Mouse (Mus musculus): ENCODE measurements around the gene Olfr513. TPM values are rescaled to one million over a fixed set of nuclear protein-coding genes. Genes with fewer than 3 reads are reported as not detected.

Gene Olfr513
- 0.14 TPM in 1 of 2 replicates, not detected in the other for polyA plus RNA-seq (2014; fragmentation: Nextera tagmentation; extraction: Ambion mirVana)

DNA sequence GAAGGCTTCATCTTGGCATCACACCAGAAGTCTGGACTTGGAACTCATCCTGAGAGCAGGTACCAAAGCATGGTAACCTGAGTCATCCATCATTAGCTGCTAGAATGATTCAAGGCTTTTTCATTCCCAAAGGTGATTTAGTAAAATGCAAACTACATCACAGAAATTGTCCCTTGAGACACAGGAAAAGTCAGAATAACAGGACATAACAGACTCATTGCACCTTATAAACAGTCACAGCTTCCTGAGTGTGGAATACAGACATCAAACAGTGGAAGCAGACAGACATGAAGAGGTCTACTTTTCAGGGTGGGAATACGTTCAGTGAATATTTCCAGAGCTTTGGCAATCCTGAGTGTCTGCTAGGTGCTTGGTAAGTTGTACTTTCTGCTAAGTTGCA is at the start of gene Olfr513:
Olfr513 (plus strand) TSS at position 301 of the 400 bp plus-strand sequence.
- no peak within 1 kb of the TSS for H3K4me2 ChIP-seq (ENCODE audit: low read depth, low read length)
- WGBS = 65% methylated on average over 1 of the region's 1 CpGs

DNA sequence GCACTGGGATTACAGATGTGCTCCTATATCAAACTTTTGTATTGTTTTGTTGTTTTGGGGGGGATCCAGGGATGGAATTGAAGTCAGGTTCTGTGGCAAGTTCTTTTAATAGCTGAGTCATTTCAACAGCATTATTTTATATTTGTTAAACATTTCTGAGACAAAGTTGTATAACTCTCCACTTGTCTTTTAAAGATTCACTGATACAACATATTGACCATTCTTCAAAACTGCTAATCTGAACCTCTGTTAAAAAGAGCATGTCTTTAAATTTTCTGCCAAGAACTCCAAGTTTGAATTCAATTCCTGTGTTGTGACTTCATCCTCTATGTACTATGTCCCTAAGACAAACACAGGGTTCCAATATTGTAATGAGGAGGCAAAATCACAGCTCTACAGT is 37.8 kb upstream of the Olfr513 start, which contains the start of gene Olfr512:
Olfr512 (plus strand) TSS at position 301 of the 400 bp plus-strand sequence.
- ATAC-seq (ENCODE audit: low read depth) = no peak
- H3K36me3 ChIP-seq (ENCODE audit: control insufficient read depth, insufficient read depth, low read length) = no peaks in the 10 kb centered on the region
- H3K27me3 ChIP-seq (replicated peaks; ENCODE audit: control insufficient read depth, insufficient read depth, low read length) = no peaks in the 10 kb centered on the region
- H3K27ac ChIP-seq (replicated peaks; ENCODE audit: low read depth, low read length) = no peak within 1 kb of the TSS
- no peak within 1 kb of the TSS for H3K4me2 ChIP-seq (ENCODE audit: low read depth, low read length)
- H3K4me1 ChIP-seq (ENCODE audit: control insufficient read depth, insufficient read depth, low read length) = no peaks in the 10 kb centered on the region
- no peaks in the 10 kb centered on the region for H3K9me3 ChIP-seq (ENCODE audit: control insufficient read depth, low read length)
- H3K9ac ChIP-seq (ENCODE audit: low read depth, low read length) = no peak within 1 kb of the TSS
- DNase-seq (ENCODE audit: low spot score) = no peak
- no peak within 1 kb of the TSS for H3K4me3 ChIP-seq (ENCODE audit: low read depth, low read length)

More for the DNA sequence above, at the start of gene Olfr513:
- Histone ChIP-seq H3K27ac (replicated peaks; ENCODE audit: low read depth, low read length) (no peak within 1 kb of the TSS), H3K36me3 (ENCODE audit: control insufficient read depth, insufficient read depth, low read length) (no peaks in the 10 kb centered on the region), H3K4me3 (ENCODE audit: low read depth, low read length) (no peak within 1 kb of the TSS), H3K9ac (ENCODE audit: low read depth, low read length) (no peak within 1 kb of the TSS), H3K9me3 (ENCODE audit: control insufficient read depth, low read length) (no peaks in the 10 kb centered on the region), H3K4me1 (ENCODE audit: control insufficient read depth, insufficient read depth, low read length) (no peaks in the 10 kb centered on the region), H3K27me3 (replicated peaks; ENCODE audit: control insufficient read depth, insufficient read depth, low read length) (no peaks in the 10 kb centered on the region)
- no peak for ATAC-seq (ENCODE audit: low read depth)
- no peak for DNase-seq (ENCODE audit: low spot score)

DNA sequence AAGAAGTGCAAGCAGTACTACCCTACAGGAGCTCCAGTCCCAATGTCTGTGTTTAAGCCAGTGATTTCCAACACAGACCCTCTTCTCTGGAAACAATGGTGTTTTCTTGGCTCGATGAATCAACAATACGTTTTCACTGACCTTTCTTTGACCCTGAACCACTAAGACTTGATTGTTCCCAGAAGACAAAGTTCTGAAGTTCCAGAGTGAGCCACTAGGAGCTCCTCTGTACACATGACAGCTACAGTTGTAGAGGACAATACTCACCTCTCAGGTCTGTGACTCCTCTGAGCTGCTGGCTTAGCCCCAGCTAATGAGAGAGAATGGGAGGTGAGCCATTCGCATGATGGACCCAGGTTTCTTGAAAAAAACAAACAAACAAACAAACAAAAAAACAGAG is 9.6 kb downstream of the Olfr513 start:
- WGBS = 30% methylated on average over 3 of the region's 3 CpGs
- H3K4me2 ChIP-seq (ENCODE audit: low read depth, low read length) = no peak overlapping the region
- H3K27me3 ChIP-seq (replicated peaks; ENCODE audit: control insufficient read depth, insufficient read depth, low read length) = no peaks in the 10 kb centered on the region
- no peak overlapping the region for H3K9ac ChIP-seq (ENCODE audit: low read depth, low read length)
- no peak overlapping the region for H3K4me3 ChIP-seq (ENCODE audit: low read depth, low read length)
- no peaks in the 10 kb centered on the region for H3K36me3 ChIP-seq (ENCODE audit: control insufficient read depth, insufficient read depth, low read length)
- H3K9me3 ChIP-seq (ENCODE audit: control insufficient read depth, low read length) = no peaks in the 10 kb centered on the region
- DNase-seq (ENCODE audit: low spot score) (peak; percentile 20), ATAC-seq (ENCODE audit: low read depth) (no peak)
- H3K4me1 ChIP-seq (ENCODE audit: control insufficient read depth, insufficient read depth, low read length) = no peaks in the 10 kb centered on the region
- H3K27ac ChIP-seq (replicated peaks; ENCODE audit: low read depth, low read length) = no peak overlapping the region

DNA sequence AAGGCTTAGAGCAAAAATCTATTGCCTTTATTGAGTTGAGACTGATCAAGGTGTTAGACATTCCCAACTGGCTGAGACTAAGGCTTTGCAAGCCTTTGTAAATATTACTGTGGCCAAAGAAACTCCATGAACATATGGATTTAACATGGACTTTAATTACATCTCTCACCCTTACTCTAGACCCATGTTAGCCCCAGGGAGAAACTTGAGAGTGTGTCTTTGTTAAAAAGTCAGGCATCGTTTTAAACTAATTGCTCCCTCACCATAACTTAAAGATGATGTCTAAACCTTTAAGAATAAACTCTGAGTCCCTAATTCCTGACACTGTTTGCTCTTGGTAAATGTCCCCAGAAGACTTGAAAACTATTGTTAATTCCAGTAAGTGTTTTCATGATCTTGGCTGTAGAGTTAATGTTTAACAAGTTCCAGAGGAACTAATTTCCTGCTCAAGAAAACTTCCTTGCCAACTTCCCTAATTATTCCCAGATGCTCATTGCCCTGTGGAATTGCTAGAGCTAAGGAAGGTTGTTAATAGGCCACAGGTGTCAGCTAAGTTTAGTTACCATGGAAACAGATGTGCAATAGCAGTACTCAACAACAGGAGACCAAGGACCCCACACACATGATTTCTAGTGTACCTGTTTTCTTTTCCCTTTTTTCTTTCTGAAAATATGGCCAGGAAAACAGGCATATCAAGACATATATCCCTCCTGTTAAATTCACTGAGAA is 46.6 kb downstream of the Olfr513 start:
- Histone ChIP-seq H3K27ac (replicated peaks; ENCODE audit: low read depth, low read length) (peak overlapping the region; percentile 39; the same call in 1 of the 2 replicates), H3K4me2 (ENCODE audit: low read depth, low read length) (no peak overlapping the region), H3K36me3 (ENCODE audit: control insufficient read depth, insufficient read depth, low read length) (no peaks in the 10 kb centered on the region), H3K9me3 (ENCODE audit: control insufficient read depth, low read length) (no peaks in the 10 kb centered on the region), H3K9ac (ENCODE audit: low read depth, low read length) (no peak overlapping the region), H3K4me1 (ENCODE audit: control insufficient read depth, insufficient read depth, low read length) (peaks cover 4% of the 10 kb centered on the region; the same call in 1 of the 2 replicates), H3K27me3 (replicated peaks; ENCODE audit: control insufficient read depth, insufficient read depth, low read length) (no peaks in the 10 kb centered on the region), H3K4me3 (ENCODE audit: low read depth, low read length) (no peak overlapping the region)
- ATAC-seq (ENCODE audit: low read depth) (peak; percentile 94), DNase-seq (ENCODE audit: low spot score) (peak; percentile 85)
- WGBS = 0% methylated on average over 1 of the region's 1 CpGs

Other genes with a start within 250 kb of the Olfr513 start
- 0.07 TPM in 1 of 2 replicates, not detected in the other for gene Olfr502, start 225.9 kb upstream of the Olfr513 start, polyA plus RNA-seq (2014; fragmentation: Nextera tagmentation; extraction: Ambion mirVana)
- gene Olfr503, start 206.4 kb upstream of the Olfr513 start, polyA plus RNA-seq (2014; fragmentation: Nextera tagmentation; extraction: Ambion mirVana) = not detected in 2 replicates
- gene Olfr504, start 185.2 kb upstream of the Olfr513 start, polyA plus RNA-seq (2014; fragmentation: Nextera tagmentation; extraction: Ambion mirVana) = not detected in 2 replicates
- gene Olfr506, start 140.2 kb upstream of the Olfr513 start, polyA plus RNA-seq (2014; fragmentation: Nextera tagmentation; extraction: Ambion mirVana) = 0.16 TPM in 1 of 2 replicates, not detected in the other
- not detected in 2 replicates for gene Olfr507, start 129.2 kb upstream of the Olfr513 start, polyA plus RNA-seq (2014; fragmentation: Nextera tagmentation; extraction: Ambion mirVana)
- gene Olfr508, start 121.0 kb upstream of the Olfr513 start, polyA plus RNA-seq (2014; fragmentation: Nextera tagmentation; extraction: Ambion mirVana) = not detected in 2 replicates
- gene Olfr509, start 99.1 kb upstream of the Olfr513 start, polyA plus RNA-seq (2014; fragmentation: Nextera tagmentation; extraction: Ambion mirVana) = 0.05 and 0.08 TPM in 2 replicates
- not detected in 2 replicates for gene Olfr510, start 84.6 kb upstream of the Olfr513 start, polyA plus RNA-seq (2014; fragmentation: Nextera tagmentation; extraction: Ambion mirVana)
- gene Olfr512, start 37.7 kb upstream of the Olfr513 start, polyA plus RNA-seq (2014; fragmentation: Nextera tagmentation; extraction: Ambion mirVana) = 0.20 TPM in 1 of 2 replicates, not detected in the other
- not detected in 2 replicates for gene Olfr514, start 75.0 kb downstream of the Olfr513 start, polyA plus RNA-seq (2014; fragmentation: Nextera tagmentation; extraction: Ambion mirVana)
- gene Olfr516, start 99.6 kb downstream of the Olfr513 start, polyA plus RNA-seq (2014; fragmentation: Nextera tagmentation; extraction: Ambion mirVana) = 0.15 TPM in 1 of 2 replicates, not detected in the other
- gene Olfr517, start 121.4 kb downstream of the Olfr513 start, polyA plus RNA-seq (2014; fragmentation: Nextera tagmentation; extraction: Ambion mirVana) = not detected in 2 replicates
- 0.07 TPM in 1 of 2 replicates, not detected in the other for gene Olfr518, start 134.0 kb downstream of the Olfr513 start, polyA plus RNA-seq (2014; fragmentation: Nextera tagmentation; extraction: Ambion mirVana)
- gene Olfr519, start 143.4 kb downstream of the Olfr513 start, polyA plus RNA-seq (2014; fragmentation: Nextera tagmentation; extraction: Ambion mirVana) = not detected in 2 replicates
- gene Nlrp10, start 179.2 kb downstream of the Olfr513 start, polyA plus RNA-seq (2014; fragmentation: Nextera tagmentation; extraction: Ambion mirVana) = 0.08 and 0.13 TPM in 2 replicates
- gene Eif3f, start 183.4 kb downstream of the Olfr513 start, polyA plus RNA-seq (2014; fragmentation: Nextera tagmentation; extraction: Ambion mirVana) = 107 and 110 TPM in 2 replicates
- gene Tub, start 199.4 kb downstream of the Olfr513 start, polyA plus RNA-seq (2014; fragmentation: Nextera tagmentation; extraction: Ambion mirVana) = 5.6 and 6.8 TPM in 2 replicates